22 mouse cellular contexts compared by ENCODE assay signal in genomic region chr1:127246158-127246557, GRCm38 (mm10). TPM values are rescaled to one million over a fixed set of nuclear protein-coding genes. Genes with fewer than 3 reads are reported as not detected.
A peak's percentile ranks its signal among the peaks of the same experiment; 100 is the strongest.
DNase-seq lines count a peak whose midpoint lies in the region; ATAC-seq and TF ChIP-seq lines count a peak whose summit lies in the region.
"Had no signal": no experiment of that assay in that cellular context is flagged by ENCODE, and none has a peak within 500 bp of the region (broad histone marks: within the 10 kb centered on the region; RNA-seq: fewer than 3 reads in every experiment).

No protein-coding gene starts in this region.

- no peaks in the 10 kb centered on the region for H3K36me3 ChIP-seq in heart, embryonic 14.5 days (ENCODE audit: control insufficient read depth, insufficient read depth, low read length)
- H3K36me3 ChIP-seq in kidney, embryonic 16.5 days (ENCODE audit: insufficient read depth, low read length) = no peaks in the 10 kb centered on the region
- H3K36me3 ChIP-seq: embryonic facial prominence, embryonic 12.5 days; hindbrain, embryonic 12.5 days; limb, embryonic 12.5 days; liver, embryonic 12.5 days; midbrain, embryonic 15.5 days had no signal

- no peak for ATAC-seq in heart, embryonic 14.5 days (ENCODE audit: insufficient number of reproducible peaks, insufficient read depth, low FRiP score, low read depth)
- ATAC-seq in kidney, embryonic 16.5 days (ENCODE audit: low FRiP score, low TSS enrichment) = no peak
- ATAC-seq: forebrain, embryonic 13.5 days; inflammation-experienced regulatory T-cells, adult 6 months; liver, embryonic 12.5 days; midbrain, embryonic 15.5 days had no signal

- no peak overlapping the region for H3K9ac ChIP-seq in heart, embryonic 14.5 days (ENCODE audit: low read length)
- H3K9ac ChIP-seq in kidney, embryonic 16.5 days (replicated peaks; ENCODE audit: low read length) = no peak overlapping the region
- H3K9ac ChIP-seq: embryonic facial prominence, embryonic 12.5 days; forebrain, embryonic 13.5 days; hindbrain, embryonic 12.5 days; limb, embryonic 12.5 days; liver, embryonic 12.5 days; midbrain, embryonic 15.5 days had no signal

- H3K4me1 ChIP-seq in heart, embryonic 14.5 days (ENCODE audit: control insufficient read depth in 2 of 2, insufficient read depth in 2 of 2, low read length in 2 of 2) = peaks cover 20 to 40% of the 10 kb centered on the region in 2 experiments
- H3K4me1 ChIP-seq in kidney, embryonic 16.5 days (ENCODE audit: insufficient read depth, low read length) = 0 out of 2 replicates have a peak, but pooled peaks cover 7% of the 10 kb centered on the region
- H3K4me1 ChIP-seq: embryonic facial prominence, embryonic 12.5 days; forebrain, embryonic 13.5 days; hindbrain, embryonic 12.5 days; midbrain, embryonic 15.5 days had no signal

- intact Hi-C loops in heart, postnatal 14 days (cut with DNase I) = no loop called here
- intact Hi-C loops in left cerebral cortex, adult 2 months (cut with DNase I) = no loop called here

- H3K4me3 ChIP-seq in heart, embryonic 14.5 days (ENCODE audit: control insufficient read depth in 1 of 2, insufficient read depth in 1 of 2, low read depth in 1 of 2, low read length in 2 of 2) = no peak overlapping the region
- no peak overlapping the region for H3K4me3 ChIP-seq in left cerebral cortex, adult 2 months
- no peak overlapping the region for H3K4me3 ChIP-seq in kidney, embryonic 16.5 days (ENCODE audit: low read length)
- H3K4me3 ChIP-seq: embryonic facial prominence, embryonic 12.5 days; erythroblast, embryonic 14.5 days; forebrain, embryonic 13.5 days; gastrocnemius, adult 2 months; hindbrain, embryonic 12.5 days; limb, embryonic 12.5 days; liver, embryonic 12.5 days; midbrain, embryonic 15.5 days; myocyte had no signal

- no peaks in the 10 kb centered on the region for H3K27me3 ChIP-seq in heart, embryonic 14.5 days (ENCODE audit: control insufficient read depth, insufficient read depth, low read length)
- no peaks in the 10 kb centered on the region for H3K27me3 ChIP-seq in kidney, embryonic 16.5 days (ENCODE audit: insufficient read depth, low read length)
- H3K27me3 ChIP-seq: embryonic facial prominence, embryonic 12.5 days; forebrain, embryonic 13.5 days; hindbrain, embryonic 12.5 days; liver, embryonic 12.5 days; midbrain, embryonic 15.5 days had no signal

- peak overlapping the region; percentile 16 to 52; a peak in 2 of 4 replicates for H3K27ac ChIP-seq in heart, embryonic 14.5 days (replicated peaks in 1 of 2; ENCODE audit: control insufficient read depth in 1 of 2, insufficient read depth in 1 of 2, low read depth in 2 of 2, low read length in 2 of 2)
- peak overlapping the region; percentile 60 for H3K27ac ChIP-seq in left cerebral cortex, adult 2 months
- no peak overlapping the region for H3K27ac ChIP-seq in kidney, embryonic 16.5 days (ENCODE audit: low read length)
- H3K27ac ChIP-seq: embryonic facial prominence, embryonic 12.5 days; forebrain, embryonic 13.5 days; gastrocnemius, adult 2 months; hindbrain, embryonic 12.5 days; limb, embryonic 12.5 days; liver, embryonic 12.5 days; midbrain, embryonic 15.5 days had no signal

- 20% methylated on average over 6 of the region's 6 CpGs for WGBS in heart, embryonic 14.5 days
- 83% methylated on average over 6 of the region's 6 CpGs for WGBS in kidney, embryonic 16.5 days

- no peak for TF ChIP-seq CTCF in left cerebral cortex, adult 2 months (IDR thresholded peaks at IDR 0.05)

- DNase-seq in heart, postnatal 14 days = no peak
- DNase-seq in right cerebral cortex, adult 18-20 months = peak; percentile 56
- no peak for DNase-seq in right cerebral cortex, postnatal 14 days
- peak in 1 of 2 experiments; percentile 20 for DNase-seq in left cerebral cortex, adult 2 months (ENCODE audit: extremely low spot score in 1 of 2, low spot score in 2 of 2)
- peak; percentile 16 to 59 for DNase-seq in right cerebral cortex, postnatal 36 days (ENCODE audit: low spot score in 2 of 2)
- DNase-seq: cerebellum, adult 8-10 months; gastrocnemius, adult 2 months; kidney, adult 8-10 months; kidney, postnatal 36 days; lung, adult 2 months; thymus, postnatal 36 days had no signal

- H3K9me3 ChIP-seq in heart, embryonic 14.5 days (ENCODE audit: control insufficient read depth, low read length) = no peaks in the 10 kb centered on the region
- H3K9me3 ChIP-seq in kidney, embryonic 16.5 days (ENCODE audit: low read length) = no peaks in the 10 kb centered on the region
- H3K9me3 ChIP-seq: embryonic facial prominence, embryonic 12.5 days; forebrain, embryonic 13.5 days; hindbrain, embryonic 12.5 days; limb, embryonic 12.5 days; liver, embryonic 12.5 days; midbrain, embryonic 15.5 days had no signal

- no peak overlapping the region for H3K4me2 ChIP-seq in heart, embryonic 14.5 days (ENCODE audit: low read length)
- no peak overlapping the region for H3K4me2 ChIP-seq in kidney, embryonic 16.5 days (replicated peaks; ENCODE audit: low read depth, low read length)
- H3K4me2 ChIP-seq: embryonic facial prominence, embryonic 12.5 days; forebrain, embryonic 13.5 days; hindbrain, embryonic 12.5 days; limb, embryonic 12.5 days; liver, embryonic 12.5 days; midbrain, embryonic 15.5 days had no signal

RNA-seq across cellular contexts. Expression of gene Mgat5, which starts 41.3 kb away (rescaled TPM):
- polyA plus RNA-seq in heart, embryonic 14.5 days (2014; fragmentation: Nextera tagmentation; extraction: Ambion mirVana) = 5.3 and 6.0 TPM in 2 replicates
- 10 to 100 TPM; 15.6 to 15.7 TPM for total RNA-seq in heart, postnatal 14 days (2021)
- 10 to 100 TPM; 78.7 to 79.6 TPM for total RNA-seq in left cerebral cortex, adult 2 months (2021)
- polyA plus RNA-seq in kidney, embryonic 16.5 days (2015; fragmentation: Nextera tagmentation; extraction: Ambion mirVana) = 8.1 and 9.7 TPM in 2 replicates

Comparison
In these comparisons a context has a peak if more than half of its experiments do, and no peak if none do; other contexts are left out.
1. DNase-seq: peak in right cerebral cortex, adult 18-20 months (single experiment) and right cerebral cortex, postnatal 36 days (2 of 2); none in heart, postnatal 14 days (0 of 2) and right cerebral cortex, postnatal 14 days (single experiment).
2. RNA of gene Mgat5, which starts 41.3 kb away (total RNA-seq): 78.7 to 79.6 TPM in left cerebral cortex, adult 2 months; 15.6 to 15.7 TPM in heart, postnatal 14 days; every median in the first group is over 4 times any median in the second.